Mouse (Mus musculus) limb, embryonic 15.5 days (tissue): ENCODE data around the gene Mxra8. TPM values are rescaled to one million over a fixed set of nuclear protein-coding genes. Genes with fewer than 3 reads are reported as not detected.
A peak's percentile ranks its signal among the peaks of the same experiment; 100 is the strongest.

Source experiments
- ATAC-seq: fragments of 200-750 bp; cut with Nextera tagmentation; 2 replicates; pipeline ENCODE4 v1.8.0; 2017; ENCODE audit warnings: low read depth, moderate TSS enrichment; ENCODE audit not compliant: insufficient number of reproducible peaks, low FRiP score, low TSS enrichment
- H3K27ac ChIP-seq: fragments of 300-500 bp; sonication (generic); 2 replicates; pipeline ENCODE4 v1.5.1; 2015; ENCODE audit warnings: moderate library complexity, mild to moderate bottlenecking, inconsistent platforms
- H3K27me3 ChIP-seq: fragments of 300-500 bp; sonication (generic); 2 replicates; pipeline ENCODE4 v1.6.1; 2015; ENCODE audit warnings: inconsistent platforms
- H3K36me3 ChIP-seq: fragments of 300-500 bp; sonication (generic); 2 replicates; pipeline ENCODE4 v1.6.1; 2015; ENCODE audit warnings: inconsistent platforms
- H3K4me1 ChIP-seq: fragments of 300-500 bp; sonication (generic); 2 replicates; pipeline ENCODE4 v1.6.1; 2015; ENCODE audit warnings: inconsistent platforms
- H3K4me2 ChIP-seq: fragments of 300-500 bp; sonication (generic); 2 replicates; pipeline ENCODE4 v1.6.1; 2015; ENCODE audit warnings: mild to moderate bottlenecking, inconsistent platforms
- H3K4me3 ChIP-seq: fragments of 300-500 bp; sonication (generic); 2 replicates; pipeline ENCODE4 v1.5.1; 2015; ENCODE audit warnings: mild to moderate bottlenecking, inconsistent platforms
- H3K9ac ChIP-seq: fragments of 300-500 bp; sonication (generic); 2 replicates; pipeline ENCODE4 v1.6.1; 2015; ENCODE audit warnings: inconsistent platforms
- H3K9me3 ChIP-seq: fragments of 300-500 bp; sonication (generic); 2 replicates; pipeline ENCODE4 v1.6.1; 2016; ENCODE audit warnings: inconsistent platforms
- WGBS: fragments of 180-500 bp; shearing (Covaris S2); methylation state at CpG from one replicate; pipeline ENCODE4 v1.1.7; 2015; 5-methylcytosine and 5-hydroxymethylcytosine counted together
- polyA plus RNA-seq: library from polyadenylated mRNA; unstranded; fragments of >200 nt; fragmentation: Nextera tagmentation; extraction: Ambion mirVana; gene quantifications from 2 replicates; pipeline ENCODE4 v1.2.1, GENCODE M21; 2015

The Mxra8 gene
- polyA plus RNA-seq, 1 experiment from 2014 or later = 150 TPM

GRCm38 (mm10) chr4:155871404-155871803, 31.9 kb downstream of the Mxra8 start:
- Histone ChIP-seq H3K36me3 (peaks cover 47% of the 10 kb centered on the region), H3K27ac (no peak overlapping the region), H3K4me2 (no peak overlapping the region), H3K4me3 (no peak overlapping the region), H3K9me3 (no peaks in the 10 kb centered on the region), H3K4me1 (peaks cover 20% of the 10 kb centered on the region), H3K27me3 (no peaks in the 10 kb centered on the region), H3K9ac (no peak overlapping the region)
- 88% methylated on average over 7 of the region's 7 CpGs for WGBS
- ATAC-seq = no peak

- Histone ChIP-seq H3K4me2 (no peak overlapping the region), H3K27ac (no peak overlapping the region), H3K36me3 (peaks cover 56% of the 10 kb centered on the region), H3K9ac (no peak overlapping the region), H3K4me3 (no peak overlapping the region), H3K4me1 (no peaks in the 10 kb centered on the region), H3K27me3 (no peaks in the 10 kb centered on the region), H3K9me3 (no peaks in the 10 kb centered on the region)
- no peak for ATAC-seq
- 87% methylated on average over 3 of the region's 3 CpGs for WGBS
Observed at GRCm38 (mm10) chr4:155883587-155883986, 44.1 kb downstream of the Mxra8 start.

GRCm38 (mm10) chr4:155886330-155886729, 46.9 kb downstream of the Mxra8 start:
- Histone ChIP-seq H3K4me2 (no peak overlapping the region), H3K9ac (no peak overlapping the region), H3K4me1 (peaks cover 13% of the 10 kb centered on the region), H3K9me3 (no peaks in the 10 kb centered on the region), H3K27me3 (no peaks in the 10 kb centered on the region), H3K4me3 (no peak overlapping the region), H3K27ac (no peak overlapping the region), H3K36me3 (peaks cover 63% of the 10 kb centered on the region)
- 91% methylated on average over 5 of the region's 5 CpGs for WGBS
- ATAC-seq = no peak

GRCm38 (mm10) chr4:155887674-155888073, 48.2 kb downstream of the Mxra8 start:
- H3K4me1 ChIP-seq = peaks cover 15% of the 10 kb centered on the region
- H3K9me3 ChIP-seq = no peaks in the 10 kb centered on the region
- H3K36me3 ChIP-seq = peaks cover 63% of the 10 kb centered on the region
- no peak overlapping the region for H3K4me3 ChIP-seq
- 88% methylated on average over 10 of the region's 10 CpGs for WGBS
- H3K9ac ChIP-seq = no peak overlapping the region
- H3K27me3 ChIP-seq = no peaks in the 10 kb centered on the region
- H3K27ac ChIP-seq = no peak overlapping the region
- no peak overlapping the region for H3K4me2 ChIP-seq
- ATAC-seq = no peak

- no peak overlapping the region for H3K9ac ChIP-seq
- WGBS = 89% methylated on average over 9 of the region's 9 CpGs
- H3K9me3 ChIP-seq = no peaks in the 10 kb centered on the region
- no peak overlapping the region for H3K4me3 ChIP-seq
- H3K36me3 ChIP-seq = peaks cover 63% of the 10 kb centered on the region
- H3K27ac ChIP-seq = no peak overlapping the region
- H3K27me3 ChIP-seq = no peaks in the 10 kb centered on the region
- peaks cover 20% of the 10 kb centered on the region for H3K4me1 ChIP-seq
- ATAC-seq = no peak
- H3K4me2 ChIP-seq = no peak overlapping the region
Observed at GRCm38 (mm10) chr4:155888181-155888580, 48.7 kb downstream of the Mxra8 start.

- no peak for ATAC-seq
- peaks cover 52% of the 10 kb centered on the region for H3K36me3 ChIP-seq
- no peaks in the 10 kb centered on the region for H3K9me3 ChIP-seq
- no peak overlapping the region for H3K4me3 ChIP-seq
- H3K27me3 ChIP-seq = no peaks in the 10 kb centered on the region
- WGBS = 79% methylated on average over 5 of the region's 5 CpGs
- peaks cover 32% of the 10 kb centered on the region for H3K4me1 ChIP-seq
- no peak overlapping the region for H3K4me2 ChIP-seq
- H3K9ac ChIP-seq = no peak overlapping the region
- no peak overlapping the region for H3K27ac ChIP-seq
Observed at GRCm38 (mm10) chr4:155889316-155889715, 49.8 kb downstream of the Mxra8 start.

GRCm38 (mm10) chr4:155891011-155891471, 51.6 kb downstream of the Mxra8 start:
- Histone ChIP-seq H3K9me3 (no peaks in the 10 kb centered on the region), H3K4me3 (peak overlapping the region; percentile 92), H3K27me3 (no peaks in the 10 kb centered on the region), H3K36me3 (peaks cover 41% of the 10 kb centered on the region), H3K4me1 (peaks cover 47% of the 10 kb centered on the region), H3K4me2 (peak overlapping the region; percentile 85), H3K27ac (0 out of 2 replicates have a peak overlapping the region, but pooled peaks have one; percentile 98), H3K9ac (peak overlapping the region; percentile 87)
- 0% methylated on average over 34 of the region's 34 CpGs for WGBS
- ATAC-seq = no peak

GRCm38 (mm10) chr4:155891551-155892001, 52.1 kb downstream of the Mxra8 start, which contains the start of the genes Pusl1 and Acap3:
Gene Pusl1, minus strand, starts transcription at chr4:155891781.
Gene Acap3, plus strand, starts transcription at chr4:155891822.
- Histone ChIP-seq H3K27ac (peak within 1 kb of the TSS; percentile 98), H3K27me3 (no peaks in the 10 kb centered on the region), H3K4me1 (peaks cover 47% of the 10 kb centered on the region), H3K4me2 (peak within 1 kb of the TSS; percentile 85), H3K36me3 (peaks cover 40% of the 10 kb centered on the region), H3K9me3 (no peaks in the 10 kb centered on the region), H3K9ac (peak within 1 kb of the TSS; percentile 87), H3K4me3 (peak within 1 kb of the TSS; percentile 92)
- ATAC-seq = peak; percentile 86
- under 1% methylated on average over 52 of the region's 52 CpGs for WGBS

GRCm38 (mm10) chr4:155892017-155892416, 52.5 kb downstream of the Mxra8 start:
- peaks cover 40% of the 10 kb centered on the region for H3K36me3 ChIP-seq
- no peaks in the 10 kb centered on the region for H3K27me3 ChIP-seq
- WGBS = under 1% methylated on average over 54 of the region's 56 CpGs
- H3K9me3 ChIP-seq = no peaks in the 10 kb centered on the region
- peak overlapping the region; percentile 92 for H3K4me3 ChIP-seq
- H3K4me2 ChIP-seq = peak overlapping the region; percentile 85
- peak overlapping the region; percentile 98 for H3K27ac ChIP-seq
- H3K9ac ChIP-seq = peak overlapping the region; percentile 87
- ATAC-seq = peak; percentile 82
- peaks cover 47% of the 10 kb centered on the region for H3K4me1 ChIP-seq

- Histone ChIP-seq H3K27ac (peak overlapping the region; percentile 98), H3K36me3 (peaks cover 36% of the 10 kb centered on the region), H3K9me3 (no peaks in the 10 kb centered on the region), H3K4me1 (peaks cover 47% of the 10 kb centered on the region), H3K9ac (peak overlapping the region; percentile 87), H3K4me3 (peak overlapping the region; percentile 92), H3K27me3 (no peaks in the 10 kb centered on the region), H3K4me2 (peak overlapping the region; percentile 85)
- ATAC-seq = no peak
- WGBS = 3% methylated on average over 37 of the region's 37 CpGs
Observed at GRCm38 (mm10) chr4:155892438-155893211, 53.1 kb downstream of the Mxra8 start.

GRCm38 (mm10) chr4:155893212-155893690, 53.8 kb downstream of the Mxra8 start:
- Histone ChIP-seq H3K4me3 (peak overlapping the region; percentile 92), H3K9ac (0 out of 2 replicates have a peak overlapping the region, but pooled peaks have one; percentile 20)
- WGBS = 65% methylated on average over 8 of the region's 8 CpGs

More at GRCm38 (mm10) chr4:155893212-155893690, 53.8 kb downstream of the Mxra8 start:
- Histone ChIP-seq H3K4me1 (peaks cover 47% of the 10 kb centered on the region), H3K4me2 (peak overlapping the region; percentile 85), H3K27me3 (no peaks in the 10 kb centered on the region), H3K27ac (no peak overlapping the region), H3K9me3 (no peaks in the 10 kb centered on the region), H3K36me3 (peaks cover 33% of the 10 kb centered on the region)
- ATAC-seq = no peak
